Comparison of ENCODE assay signal across 10 mouse cellular contexts in genomic region chr11:4803426-4803825, GRCm38 (mm10). TPM values are rescaled to one million over a fixed set of nuclear protein-coding genes. Genes with fewer than 3 reads are reported as not detected.
DNase-seq lines count a peak whose midpoint lies in the region; ATAC-seq and TF ChIP-seq lines count a peak whose summit lies in the region.
"Had no signal": no experiment of that assay in that cellular context is flagged by ENCODE, and none has a peak within 500 bp of the region (broad histone marks: within the 10 kb centered on the region; RNA-seq: fewer than 3 reads in every experiment).

No protein-coding gene starts in this region.

- TF ChIP-seq POLR2A in kidney, adult 2 months (IDR thresholded peaks at IDR 0.05; ENCODE audit: low read depth, low read length): no peak
- TF ChIP-seq POLR2A in MEL (IDR thresholded peaks at IDR 0.05; ENCODE audit: control insufficient read depth in 1 of 2, insufficient read depth in 1 of 2, low read depth in 1 of 2, low read length in 2 of 2, poor library complexity in 1 of 2): no peak

- no peak for TF ChIP-seq RAD21 in MEL (IDR thresholded peaks at IDR 0.05; ENCODE audit: low read depth, low read length)

- TF ChIP-seq CTCF in kidney, adult 2 months (conservative IDR thresholded peaks at IDR 0.05; ENCODE audit: insufficient read depth, insufficient read length, low read depth, low read length): no peak
- no peak for TF ChIP-seq CTCF in MEL (IDR thresholded peaks at IDR 0.05 in 2 of 3, conservative IDR thresholded peaks at IDR 0.05 in 1 of 3; ENCODE audit: control insufficient read depth in 1 of 3, insufficient read depth in 1 of 3, low read depth in 2 of 3, low read length in 3 of 3, poor library complexity in 1 of 3, severe bottlenecking in 1 of 3)

- peak overlapping the region; percentile 40; the same call in 1 of the 2 replicates for H3K27ac ChIP-seq in kidney, adult 2 months (ENCODE audit: insufficient read depth, low read depth, low read length)
- peak overlapping the region; percentile 47; the same call in 1 of the 2 replicates for H3K27ac ChIP-seq in MEL (ENCODE audit: control insufficient read depth, low read depth, low read length)
- no peak overlapping the region for H3K27ac ChIP-seq in neural tube, embryonic 14.5 days (ENCODE audit: low read depth, low read length)
- H3K27ac ChIP-seq: liver, embryonic 12.5 days had no signal

- no peaks in the 10 kb centered on the region for H3K9me3 ChIP-seq in MEL (replicated peaks; ENCODE audit: insufficient read depth, low read length)
- H3K9me3 ChIP-seq in neural tube, embryonic 14.5 days (ENCODE audit: control insufficient read depth, low read length): no peaks in the 10 kb centered on the region
- H3K9me3 ChIP-seq: liver, embryonic 12.5 days had no signal

- WGBS in kidney, adult 2 months: 47% methylated on average over 7 of the region's 7 CpGs
- 23% methylated on average over 7 of the region's 7 CpGs for WGBS in neural tube, embryonic 14.5 days

- TF ChIP-seq EP300 in MEL (IDR thresholded peaks at IDR 0.05; ENCODE audit: low read depth in 1 of 2, low read length in 2 of 2): no peak

- H3K4me3 ChIP-seq in kidney, adult 2 months (ENCODE audit: insufficient read depth, low read depth, low read length): no peak overlapping the region
- H3K4me3 ChIP-seq in MEL (ENCODE audit: control insufficient read depth in 1 of 2, insufficient read depth in 1 of 2, low read depth in 2 of 2, low read length in 2 of 2): no peak overlapping the region
- H3K4me3 ChIP-seq in neural tube, embryonic 14.5 days (ENCODE audit: low read depth, low read length): no peak overlapping the region
- H3K4me3 ChIP-seq: liver, embryonic 12.5 days had no signal

- H3K36me3 ChIP-seq in kidney, adult 2 months (ENCODE audit: control insufficient read depth, insufficient read depth, low read length): no peaks in the 10 kb centered on the region; the same call in 1 of the 2 replicates
- peaks cover 9 to 25% of the 10 kb centered on the region in 2 experiments for H3K36me3 ChIP-seq in MEL (ENCODE audit: control insufficient read depth in 1 of 2, insufficient read depth in 2 of 2, low read length in 2 of 2)
- no peaks in the 10 kb centered on the region for H3K36me3 ChIP-seq in neural tube, embryonic 14.5 days (ENCODE audit: control insufficient read depth, insufficient read depth, low read length)

- ATAC-seq in granulocyte monocyte progenitor cell, adult 5-6 weeks (replicated peaks; ENCODE audit: poor library complexity, severe bottlenecking): peak; percentile 82
- ATAC-seq in neural tube, embryonic 14.5 days (ENCODE audit: low read depth): peak; percentile 63; the same call in 1 of the 2 replicates

- H3K9ac ChIP-seq in MEL (ENCODE audit: control insufficient read depth, low read depth, low read length, poor library complexity, severe bottlenecking): no peak overlapping the region
- no peak overlapping the region for H3K9ac ChIP-seq in neural tube, embryonic 14.5 days (replicated peaks; ENCODE audit: low read depth, low read length)
- H3K9ac ChIP-seq: liver, embryonic 12.5 days had no signal

- H3K27me3 ChIP-seq in kidney, adult 2 months (replicated peaks; ENCODE audit: control insufficient read depth, insufficient read depth, low read length): no peaks in the 10 kb centered on the region
- no peaks in the 10 kb centered on the region for H3K27me3 ChIP-seq in MEL (ENCODE audit: control insufficient read depth in 1 of 2, insufficient read depth in 2 of 2, low read length in 2 of 2)
- no peaks in the 10 kb centered on the region for H3K27me3 ChIP-seq in neural tube, embryonic 14.5 days (ENCODE audit: control insufficient read depth, insufficient read depth, low read length)
- H3K27me3 ChIP-seq: liver, embryonic 12.5 days had no signal

- no peak overlapping the region for H3K4me2 ChIP-seq in neural tube, embryonic 14.5 days (ENCODE audit: low read depth, low read length)
- H3K4me2 ChIP-seq: liver, embryonic 12.5 days had no signal

- peak; percentile 8 for DNase-seq in kidney, adult 2 months
- no peak for DNase-seq in kidney, adult 9 months
- DNase-seq in MEL (ENCODE audit: low read depth, low spot score): peak; percentile 35
- no peak for DNase-seq in c-Kit-positive CD71-positive TER-119-positive erythroid progenitor cells, embryonic 14.5 days (ENCODE audit: low spot score)
- DNase-seq in spleen, postnatal 4 days (ENCODE audit: low spot score in 2 of 2): no peak
- DNase-seq: adrenal gland, adult 8-10 months; lung, postnatal 36 days had no signal

- 0 out of 2 replicates have a peak, but pooled peaks cover 2% of the 10 kb centered on the region for H3K4me1 ChIP-seq in kidney, adult 2 months (ENCODE audit: control insufficient read depth, insufficient read depth, low read length)
- peaks cover 14 to 16% of the 10 kb centered on the region in 2 experiments for H3K4me1 ChIP-seq in MEL (ENCODE audit: control insufficient read depth in 1 of 2, insufficient read depth in 2 of 2, low read length in 2 of 2)
- no peaks in the 10 kb centered on the region for H3K4me1 ChIP-seq in neural tube, embryonic 14.5 days (ENCODE audit: control insufficient read depth, insufficient read depth, low read length)

- H3K79me2 ChIP-seq in MEL (ENCODE audit: control insufficient read depth, insufficient read depth, low read length, poor library complexity): no peaks in the 10 kb centered on the region

TF ChIP-seq in MEL, 35 proteins besides CTCF, POLR2A, EP300 and RAD21:
- no peak for TF ChIP-seq NRF1 (IDR thresholded peaks at IDR 0.05; ENCODE audit: insufficient read depth, low read depth, low read length, poor library complexity, severe bottlenecking)
- no peak for TF ChIP-seq ZKSCAN1 (IDR thresholded peaks at IDR 0.05; ENCODE audit: low read depth, low read length)
- TF ChIP-seq BHLHE40 (IDR thresholded peaks at IDR 0.05; ENCODE audit: borderline replicate concordance, low read depth, low read length): no peak
- TF ChIP-seq TAL1 (IDR thresholded peaks at IDR 0.05; ENCODE audit: low read length): no peak
- TF ChIP-seq NELFE (IDR thresholded peaks at IDR 0.05; ENCODE audit: low read depth, low read length): no peak
- TF ChIP-seq ETS1 (IDR thresholded peaks at IDR 0.05; ENCODE audit: low read depth, low read length): no peak
- no peak for TF ChIP-seq MAZ (IDR thresholded peaks at IDR 0.05; ENCODE audit: low read depth, low read length)
- no peak for TF ChIP-seq GABPA (IDR thresholded peaks at IDR 0.05; ENCODE audit: low read depth, low read length)
- TF ChIP-seq MYB (IDR thresholded peaks at IDR 0.05; ENCODE audit: low read depth, low read length): no peak
- TF ChIP-seq ZNF384 (IDR thresholded peaks at IDR 0.05; ENCODE audit: low read depth, low read length): no peak
- no peak for TF ChIP-seq SIN3A (IDR thresholded peaks at IDR 0.05; ENCODE audit: low read length)
- no peak for TF ChIP-seq GATA1 (IDR thresholded peaks at IDR 0.05; ENCODE audit: low read depth, low read length)
- no peak for TF ChIP-seq UBTF (IDR thresholded peaks at IDR 0.05; ENCODE audit: borderline replicate concordance, insufficient read depth, low read depth, low read length)
- TF ChIP-seq MEF2A (IDR thresholded peaks at IDR 0.05; ENCODE audit: extremely low read depth, insufficient replicate concordance, low read depth, low read length, poor library complexity, severe bottlenecking): no peak
TF ChIP-seq in MEL: peak in this region for 0.

RNA-seq across cellular contexts. Expression of gene Nf2, which starts 45.9 kb away (rescaled TPM):
- 54.0 and 54.4 TPM in 2 replicates for polyA plus RNA-seq in kidney, adult 2 months (2012; rRNA removed)
- 70.3 and 73.6 TPM in 2 replicates for total RNA-seq in MEL (2012; rRNA removed)
- 100 to 1,000 TPM in 1 of 2 experiments, 10 to 100 TPM in 1; 95.6 to 246 TPM for polyA plus RNA-seq in MEL (2012; ENCODE audit: insufficient read depth in 1 of 2, insufficient read length in 2 of 2, low read depth in 1 of 2, low replicate concordance in 2 of 2, missing spikeins in 1 of 2)
- 35.6 and 45.1 TPM in 2 replicates for total RNA-seq in granulocyte monocyte progenitor cell, adult 5-6 weeks (2014; fragmentation: Nextera tagmentation)
- total RNA-seq in granulocyte monocyte progenitor cell, adult 5-6 weeks (2017): 48.0 and 73.3 TPM in 2 replicates
- 52.3 and 69.5 TPM in 2 replicates for polyA plus RNA-seq in neural tube, embryonic 14.5 days (2014; fragmentation: Nextera tagmentation; extraction: Ambion mirVana)

RNA-seq across cellular contexts. Expression of gene Cabp7, which starts 56.8 kb away (rescaled TPM):
- polyA plus RNA-seq in kidney, adult 2 months (2012; rRNA removed): not detected in 2 replicates
- 0.23 TPM in 2 replicates for total RNA-seq in MEL (2012; rRNA removed)
- polyA plus RNA-seq in MEL (2012; ENCODE audit: insufficient read depth in 1 of 2, insufficient read length in 2 of 2, low read depth in 1 of 2, low replicate concordance in 2 of 2, missing spikeins in 1 of 2): not detected
- not detected in 2 replicates for total RNA-seq in granulocyte monocyte progenitor cell, adult 5-6 weeks (2014; fragmentation: Nextera tagmentation)
- not detected in 2 replicates for total RNA-seq in granulocyte monocyte progenitor cell, adult 5-6 weeks (2017)
- polyA plus RNA-seq in neural tube, embryonic 14.5 days (2014; fragmentation: Nextera tagmentation; extraction: Ambion mirVana): 2.4 and 3.3 TPM in 2 replicates

Comparison
In these comparisons a context has a peak if more than half of its experiments do, and no peak if none do; other contexts are left out.
1. DNase-seq: peak in kidney, adult 2 months (single experiment) and MEL (single experiment); none in kidney, adult 9 months (single experiment), c-Kit-positive CD71-positive TER-119-positive erythroid progenitor cells, embryonic 14.5 days (single experiment) and spleen, postnatal 4 days (0 of 2).